Mouse (Mus musculus): ENCODE data around the gene Vps37b.

Gene Vps37b

DNA sequence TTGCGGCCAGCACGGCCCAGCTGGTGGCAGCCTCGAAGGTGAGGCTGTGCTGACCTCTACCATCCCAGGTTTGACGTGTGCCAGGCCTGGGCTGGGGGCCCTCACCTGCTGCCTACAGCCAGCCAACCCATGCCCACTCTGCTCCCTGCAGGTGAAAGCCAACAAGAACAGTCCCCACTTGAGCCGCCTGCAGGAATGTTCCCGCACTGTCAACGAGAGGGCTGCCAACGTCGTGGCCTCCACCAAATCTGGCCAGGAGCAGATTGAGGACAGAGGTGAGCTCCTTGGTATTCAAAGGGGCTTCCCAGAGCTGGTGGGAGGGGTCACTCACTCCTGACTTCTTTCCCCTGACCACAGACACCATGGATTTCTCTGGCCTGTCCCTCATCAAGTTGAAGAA is 30.8 kb downstream of the Vps37b start:
- DNase-seq (ENCODE audit: low spot score) = no peak

GRCm38 (mm10) chr5:124000824-124001223 is 31.2 kb downstream of the Vps37b start:
- peak; percentile 81 for DNase-seq (ENCODE audit: low spot score)

GRCm38 (mm10) chr5:123998370-123998769 is 33.7 kb downstream of the Vps37b start:
- DNase-seq (ENCODE audit: low spot score) = no peak

- no peak for DNase-seq (ENCODE audit: low spot score)
Measured at GRCm38 (mm10) chr5:123997811-123998210, 34.3 kb downstream of the Vps37b start.

DNA sequence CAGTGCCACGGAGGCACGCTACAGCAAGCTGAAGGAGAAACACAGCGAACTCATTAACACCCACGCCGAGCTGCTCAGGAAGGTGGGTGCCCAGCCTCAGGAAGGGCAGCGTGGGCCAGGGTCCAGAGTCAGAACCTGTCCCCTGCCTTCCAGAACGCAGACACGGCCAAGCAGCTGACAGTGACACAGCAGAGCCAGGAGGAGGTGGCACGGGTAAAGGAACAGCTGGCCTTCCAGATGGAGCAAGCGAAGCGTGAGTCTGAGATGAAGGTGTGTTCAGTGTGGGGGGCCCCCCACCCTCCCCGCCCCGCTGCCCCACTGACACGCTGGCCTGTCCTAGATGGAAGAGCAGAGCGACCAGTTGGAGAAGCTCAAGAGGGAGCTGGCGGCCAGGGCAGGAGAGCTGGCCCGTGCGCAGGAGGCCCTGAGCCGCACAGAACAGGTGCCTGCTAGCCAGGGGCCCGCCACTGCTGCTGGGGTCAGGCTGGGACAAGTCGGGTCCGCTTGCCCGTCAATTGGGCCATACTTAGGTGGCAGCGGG is 34.8 kb downstream of the Vps37b start:
- no peak for DNase-seq (ENCODE audit: low spot score)

DNA sequence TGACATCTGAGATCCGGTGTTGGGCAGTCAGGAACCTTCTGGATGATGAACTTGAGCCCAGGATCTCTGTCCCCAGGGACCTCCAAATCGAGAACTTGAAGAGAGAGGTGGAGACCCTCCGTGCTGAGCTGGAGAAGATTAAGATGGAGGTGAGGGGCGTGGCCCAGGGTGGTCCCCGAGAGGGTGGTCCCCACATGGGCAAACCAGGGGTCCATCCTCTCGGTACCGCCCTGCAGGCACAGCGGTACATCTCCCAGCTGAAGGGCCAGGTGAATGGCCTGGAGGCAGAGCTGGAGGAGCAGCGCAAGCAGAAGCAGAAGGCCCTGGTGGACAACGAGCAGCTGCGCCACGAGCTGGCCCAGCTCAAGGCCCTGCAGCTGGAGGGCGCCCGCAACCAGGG is 35.4 kb downstream of the Vps37b start:
- no peak for DNase-seq (ENCODE audit: low spot score)

GRCm38 (mm10) chr5:123996194-123996593 is 35.9 kb downstream of the Vps37b start:
- DNase-seq (ENCODE audit: low spot score) = peak; percentile 37

DNA sequence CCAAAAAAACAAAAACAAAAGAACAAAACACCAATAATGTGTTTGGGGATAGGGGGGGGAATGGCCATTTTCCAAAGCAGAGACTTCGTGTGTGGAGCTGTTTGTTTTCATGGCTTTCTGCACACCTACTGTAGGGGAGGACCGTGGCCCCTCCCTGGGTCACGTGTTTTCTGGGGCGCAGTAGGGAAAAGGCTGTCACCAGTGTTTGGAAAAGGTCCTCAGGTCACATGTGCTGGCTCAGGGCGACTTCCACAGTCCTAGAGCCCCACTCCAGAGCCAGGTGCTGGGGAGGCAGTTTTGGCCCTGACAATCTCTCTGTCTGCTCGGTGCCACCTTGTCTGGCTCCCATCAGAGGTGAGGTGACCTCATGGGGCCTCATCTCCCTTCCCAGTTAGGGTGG is 36.7 kb downstream of the Vps37b start:
- no peak for DNase-seq (ENCODE audit: low spot score)

DNA sequence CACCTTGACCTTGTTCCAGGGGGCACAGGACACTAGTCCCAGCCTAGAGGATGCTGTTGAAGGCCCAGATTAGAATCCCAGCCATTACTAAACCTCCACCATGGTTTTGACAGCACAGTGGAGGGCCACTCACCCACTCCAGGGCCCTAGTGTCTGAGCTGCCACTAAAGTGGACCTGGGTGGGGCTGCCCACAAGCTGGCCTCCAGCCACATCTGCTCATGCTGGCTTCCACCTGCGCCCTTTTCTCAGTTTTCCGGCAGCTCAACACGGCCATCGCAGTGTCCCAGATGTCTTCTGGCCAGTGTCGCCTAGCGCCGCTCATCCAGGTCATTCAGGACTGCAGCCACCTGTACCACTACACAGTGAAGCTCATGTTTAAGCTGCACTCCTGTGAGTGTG is 37.6 kb downstream of the Vps37b start:
- no peak for DNase-seq (ENCODE audit: low spot score)

DNA sequence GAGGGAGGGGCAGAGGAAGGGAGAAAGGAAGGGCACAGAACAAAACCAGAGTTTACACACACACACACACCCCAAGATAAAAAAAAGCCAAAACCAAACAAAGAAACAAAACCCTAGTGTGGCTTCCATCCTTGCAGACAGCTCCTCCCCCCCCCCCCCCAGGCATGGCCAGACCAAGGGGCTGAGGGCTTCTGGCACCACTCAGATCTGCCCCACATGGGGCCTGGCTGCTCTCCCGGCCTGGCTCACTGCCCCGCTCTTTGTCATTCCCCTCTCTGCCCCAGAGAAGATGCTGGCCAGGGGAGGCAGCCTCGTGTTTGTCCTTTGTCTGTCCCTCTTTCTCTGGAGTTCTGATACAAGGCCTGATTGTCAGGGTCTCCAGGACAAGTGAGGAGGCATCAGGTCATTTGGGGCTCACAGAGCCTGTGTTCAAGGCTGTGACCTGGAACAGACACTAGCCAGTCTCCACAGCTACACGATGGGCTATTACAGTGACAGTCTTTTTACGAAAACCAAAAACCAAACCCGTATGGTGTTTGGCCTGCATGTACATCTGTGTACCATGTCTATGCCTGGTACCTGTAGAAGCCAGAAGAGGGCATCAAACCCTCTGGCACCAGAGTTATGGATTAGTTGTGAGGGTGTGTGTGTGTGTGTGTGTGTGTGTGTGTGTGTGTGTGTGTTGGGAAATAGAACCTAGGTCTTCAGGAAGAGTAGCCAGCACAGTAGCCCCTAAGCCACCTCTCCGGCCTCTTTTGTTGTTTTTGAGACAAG is 38.6 kb downstream of the Vps37b start:
- no peak for DNase-seq (ENCODE audit: low spot score)

DNA sequence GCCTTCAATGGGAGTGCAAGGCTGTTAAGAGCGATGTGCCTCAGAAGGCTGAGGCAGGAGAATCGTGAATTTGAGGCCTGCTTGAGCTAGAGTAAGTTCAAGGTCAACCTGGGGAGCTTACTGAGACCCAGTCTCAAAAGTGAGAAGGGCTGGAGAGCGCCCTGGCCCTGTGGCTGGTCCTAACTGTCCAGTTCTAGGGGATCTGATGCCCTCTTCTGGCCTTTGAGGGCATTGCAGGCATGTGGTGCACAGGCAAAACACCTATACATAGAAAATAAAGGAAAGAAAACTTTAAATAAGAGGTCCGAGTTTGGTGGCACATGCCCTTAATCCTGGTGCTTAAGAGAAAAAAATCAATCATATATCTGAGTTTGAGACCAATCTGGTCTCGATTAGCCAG is 39.3 kb downstream of the Vps37b start:
- DNase-seq (ENCODE audit: low spot score) = peak; percentile 49

DNA sequence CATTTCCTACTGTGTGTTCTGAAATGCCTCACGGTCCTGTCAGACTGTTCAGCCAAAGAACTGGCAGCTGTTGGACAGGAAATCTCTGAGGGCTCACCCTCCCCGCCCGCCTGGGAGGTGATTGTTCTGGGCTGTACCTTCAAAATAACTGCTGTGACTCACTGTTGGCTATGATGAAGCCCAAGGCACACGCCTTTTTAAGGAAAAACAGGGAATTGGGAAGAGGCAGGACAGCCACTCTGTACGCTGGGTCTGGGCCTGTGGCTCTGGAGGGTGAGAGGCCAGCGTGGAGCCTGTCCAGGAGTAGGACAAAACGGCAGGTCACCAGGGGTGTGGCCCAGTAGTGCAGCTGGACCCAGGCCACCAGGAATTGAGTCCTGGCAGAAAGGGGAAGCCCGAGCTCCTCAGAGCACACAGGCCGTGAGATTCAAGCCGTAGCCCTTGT is 39.9 kb downstream of the Vps37b start:
- DNase-seq (ENCODE audit: low spot score) = no peak

- DNase-seq (ENCODE audit: low spot score) = no peak
Measured at GRCm38 (mm10) chr5:123991321-123991720, 40.7 kb downstream of the Vps37b start.

GRCm38 (mm10) chr5:123989941-123990885 is 41.9 kb downstream of the Vps37b start:
- no peak for DNase-seq (ENCODE audit: low spot score)

GRCm38 (mm10) chr5:123987511-123987910 is 44.6 kb downstream of the Vps37b start:
- DNase-seq (ENCODE audit: low spot score) = no peak

GRCm38 (mm10) chr5:123986925-123987324 is 45.1 kb downstream of the Vps37b start:
- no peak for DNase-seq (ENCODE audit: low spot score)

DNA sequence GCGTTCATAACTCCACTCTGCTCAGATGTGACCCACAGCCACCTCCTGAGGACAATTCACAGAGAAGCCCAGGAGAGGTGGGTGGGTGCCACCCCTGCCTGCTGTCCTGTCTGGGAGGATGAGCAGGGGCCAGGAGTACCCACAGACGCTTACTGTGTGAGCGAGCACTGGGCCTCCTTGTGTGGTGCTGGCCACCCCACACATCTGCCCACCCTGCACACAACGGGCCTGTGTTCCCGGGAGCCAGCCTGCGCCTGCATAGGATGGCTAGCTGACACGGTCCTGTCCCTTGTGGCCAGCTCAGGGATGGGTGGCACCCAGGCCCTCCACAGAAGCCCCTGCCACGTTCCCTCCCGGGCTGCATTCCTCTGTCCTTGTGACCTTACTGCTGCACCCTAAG is 46.6 kb downstream of the Vps37b start:
- no peak for DNase-seq (ENCODE audit: low spot score)

DNA sequence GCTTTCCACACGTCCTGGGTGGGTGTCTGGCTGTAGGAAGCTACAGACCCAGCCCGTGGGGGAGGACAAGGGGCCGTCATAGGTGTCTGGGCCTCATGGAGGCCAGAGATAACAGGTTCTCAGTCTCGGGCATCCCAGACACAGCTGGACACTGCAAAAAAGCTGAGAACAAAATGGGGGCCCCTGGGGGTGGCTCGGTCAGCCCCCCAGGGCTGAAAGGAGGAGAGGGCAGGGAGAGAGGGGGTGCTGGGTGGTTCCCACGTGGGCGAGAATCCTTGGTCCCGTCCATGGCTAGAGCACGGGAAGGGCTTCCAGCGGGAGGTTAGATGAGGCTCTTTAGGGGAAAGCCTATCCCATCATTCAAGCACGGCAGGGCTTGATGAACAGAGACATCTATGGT is 49.2 kb downstream of the Vps37b start:
- no peak for DNase-seq (ENCODE audit: low spot score)

DNA sequence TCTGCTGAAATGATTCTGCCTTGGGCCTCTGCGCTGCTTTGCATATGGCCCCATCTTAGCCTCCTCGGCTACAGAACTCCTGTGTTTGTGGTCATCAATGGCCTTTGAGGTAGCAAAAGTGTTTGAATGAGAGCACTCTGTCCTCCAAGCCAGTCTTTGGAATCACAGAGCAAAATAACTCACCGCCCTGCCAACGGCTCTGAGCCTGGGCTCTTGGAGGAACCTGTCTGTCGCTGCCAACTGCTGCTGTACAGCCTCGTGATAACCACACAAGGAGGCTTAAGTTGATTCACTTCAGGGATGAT is 50.9 kb downstream of the Vps37b start:
- no peak for DNase-seq (ENCODE audit: low spot score)

DNA sequence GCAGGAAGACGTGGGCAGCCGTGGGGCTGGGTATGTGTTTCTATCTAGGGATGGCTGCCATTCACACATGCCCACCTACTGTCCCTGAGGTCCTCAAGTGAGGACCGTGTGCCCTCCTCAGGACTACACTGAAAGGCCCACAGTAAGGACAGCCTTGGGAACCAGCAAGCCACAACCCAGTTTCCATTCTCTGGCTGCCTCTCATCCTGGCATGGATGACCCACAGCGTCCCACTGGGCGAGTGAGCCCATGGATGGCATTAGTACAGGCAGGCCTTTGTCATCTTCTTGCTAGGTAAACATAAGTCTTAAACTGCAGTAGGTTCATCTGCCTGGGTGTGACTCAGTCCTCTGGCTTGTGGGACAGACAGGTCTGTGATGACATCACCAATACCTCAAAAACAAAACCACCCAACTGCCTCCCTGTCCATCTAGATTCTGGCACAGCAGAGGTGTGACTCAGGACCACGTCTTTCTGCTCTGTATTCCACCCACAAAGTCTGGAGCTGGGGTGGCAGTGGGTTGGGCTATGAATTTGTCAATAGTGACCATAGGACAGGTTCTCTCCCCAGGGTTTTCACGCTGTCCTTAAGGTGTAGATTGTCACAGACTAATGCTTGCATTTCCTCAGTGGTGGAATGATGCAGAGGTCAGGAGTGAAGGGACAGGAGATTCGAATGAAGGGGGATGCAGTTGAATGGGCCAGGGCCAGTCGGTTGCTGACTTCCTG is 51.4 kb downstream of the Vps37b start:
- no peak for DNase-seq (ENCODE audit: low spot score)

GRCm38 (mm10) chr5:123979980-123980369 is 52.1 kb downstream of the Vps37b start:
- no peak for DNase-seq (ENCODE audit: low spot score)

DNA sequence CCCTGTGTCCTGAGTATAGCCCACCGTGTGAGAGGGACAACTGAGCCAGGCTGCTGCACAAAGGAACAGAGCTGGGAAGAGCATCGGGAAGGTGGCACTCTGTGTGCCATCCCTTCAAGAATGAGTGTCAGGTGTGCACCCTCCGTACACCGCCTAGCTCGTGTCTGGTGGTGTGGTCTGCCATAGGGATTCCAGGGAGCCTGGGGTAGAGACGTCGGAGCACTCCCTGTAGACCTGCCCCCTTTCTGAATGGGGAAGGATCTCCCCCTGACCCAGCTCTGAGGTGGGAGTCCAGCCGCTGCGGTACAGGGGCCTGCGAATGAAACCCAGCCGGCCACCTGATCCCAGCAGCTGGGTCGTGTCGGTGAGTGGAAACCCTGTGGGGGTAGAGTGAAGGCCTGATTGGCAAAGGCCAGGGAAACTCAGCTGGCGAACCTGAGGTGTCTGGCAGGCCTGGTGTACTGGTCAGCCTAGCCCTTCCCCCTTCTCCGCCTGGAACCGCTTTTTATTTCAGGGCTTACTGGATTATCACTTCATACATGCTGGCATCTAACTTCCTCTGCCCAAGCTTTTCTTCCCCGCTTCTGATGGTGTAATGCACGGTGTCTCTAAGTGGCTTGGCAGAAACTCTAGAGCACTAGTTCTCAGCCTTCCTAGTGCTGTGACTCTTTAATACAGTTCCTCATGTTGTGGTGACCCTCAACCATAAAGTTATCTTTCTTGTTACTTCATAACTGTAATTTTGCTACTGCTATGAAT is 52.7 kb downstream of the Vps37b start:
- no peak for DNase-seq (ENCODE audit: low spot score)

Data from T-cell, adult 2 months (primary cell).